Mouse (Mus musculus) neural tube, embryonic 11.5 days (tissue): Measurements from ENCODE around the gene Alpi. TPM values are rescaled to one million over a fixed set of nuclear protein-coding genes. Genes with fewer than 3 reads are reported as not detected.

Source experiments
- ATAC-seq: fragments of 200-750 bp; cut with Nextera tagmentation; 2 replicates; pipeline ENCODE4 v1.8.0; 2017; ENCODE audit warnings: moderate number of reproducible peaks, mild to moderate bottlenecking, moderate TSS enrichment, moderate library complexity; ENCODE audit not compliant: insufficient read depth, low FRiP score, low TSS enrichment
- DNase-seq: peaks from one replicate; pipeline ENCODE4 v3.0.0-alpha.2; 2015; ENCODE audit warnings: low spot score
- H3K27ac ChIP-seq: fragments of 300-500 bp; sonication (generic); 2 replicates; pipeline ENCODE4 v1.5.1; 2014; ENCODE audit warnings: low read depth, mild to moderate bottlenecking, low read length
- H3K27me3 ChIP-seq: fragments of 300-500 bp; sonication (generic); 2 replicates; pipeline ENCODE4 v1.6.1; 2014; ENCODE audit warnings: mild to moderate bottlenecking, low read length, mixed read lengths; ENCODE audit not compliant: control insufficient read depth, insufficient read depth
- H3K36me3 ChIP-seq: fragments of 300-500 bp; sonication (generic); 2 replicates; pipeline ENCODE4 v1.6.1; 2014; ENCODE audit warnings: mild to moderate bottlenecking, low read length, moderate library complexity, mixed read lengths; ENCODE audit not compliant: control insufficient read depth, insufficient read depth
- H3K4me1 ChIP-seq: fragments of 300-500 bp; sonication (generic); 2 replicates; pipeline ENCODE4 v1.6.1; 2014; ENCODE audit warnings: low read length, mixed read lengths; ENCODE audit not compliant: control insufficient read depth, insufficient read depth
- H3K4me2 ChIP-seq: fragments of 300-500 bp; sonication (generic); 2 replicates; pipeline ENCODE4 v1.6.1; 2014; ENCODE audit warnings: low read depth, mild to moderate bottlenecking, moderate library complexity
- H3K4me3 ChIP-seq: fragments of 300-500 bp; sonication (generic); 2 replicates; pipeline ENCODE4 v1.5.1; 2014; ENCODE audit warnings: low read depth, low read length
- H3K9ac ChIP-seq: fragments of 300-500 bp; sonication (generic); 2 replicates; pipeline ENCODE4 v1.6.1; 2014; ENCODE audit warnings: mild to moderate bottlenecking, low read length
- H3K9me3 ChIP-seq: fragments of 300-500 bp; sonication (generic); 2 replicates; pipeline ENCODE4 v1.6.1; 2016; ENCODE audit warnings: low read length; ENCODE audit not compliant: control insufficient read depth
- WGBS: fragments of 180-500 bp; shearing (Covaris S2); extraction: QIAGEN DNeasy Blood & Tissue Kit; methylation state at CpG from one replicate; pipeline ENCODE4 v1.1.7; 2014; 5-methylcytosine and 5-hydroxymethylcytosine counted together
- polyA plus RNA-seq: library from polyadenylated mRNA; unstranded; fragments of >200 nt; fragmentation: Nextera tagmentation; extraction: Ambion mirVana; gene quantifications from 2 replicates; pipeline ENCODE4 v1.2.1, GENCODE M21; 2014

The Alpi gene
- polyA plus RNA-seq, 1 experiment from 2014 or later: not detected

GRCm38 (mm10) chr1:87086964-87087363, 14.4 kb downstream of the Alpi start:
- Histone ChIP-seq H3K36me3 (no peaks in the 10 kb centered on the region), H3K9me3 (no peaks in the 10 kb centered on the region), H3K27ac (no peak overlapping the region), H3K27me3 (no peaks in the 10 kb centered on the region), H3K9ac (no peak overlapping the region), H3K4me1 (no peaks in the 10 kb centered on the region), H3K4me2 (no peak overlapping the region), H3K4me3 (no peak overlapping the region)
- ATAC-seq: no peak
- 70% methylated on average over 17 of the region's 17 CpGs for WGBS
- no peak for DNase-seq

GRCm38 (mm10) chr1:87086196-87086595, 15.2 kb downstream of the Alpi start:
- DNase-seq (no peak), ATAC-seq (no peak)
- no peak overlapping the region for H3K4me3 ChIP-seq
- no peak overlapping the region for H3K4me2 ChIP-seq
- H3K36me3 ChIP-seq: no peaks in the 10 kb centered on the region
- H3K9me3 ChIP-seq: no peaks in the 10 kb centered on the region
- WGBS: 79% methylated on average over 4 of the region's 4 CpGs
- no peak overlapping the region for H3K9ac ChIP-seq
- no peaks in the 10 kb centered on the region for H3K27me3 ChIP-seq
- H3K27ac ChIP-seq: no peak overlapping the region
- H3K4me1 ChIP-seq: no peaks in the 10 kb centered on the region

GRCm38 (mm10) chr1:87073776-87074175, 27.6 kb downstream of the Alpi start:
- DNase-seq (no peak), ATAC-seq (no peak)
- Histone ChIP-seq H3K27ac (no peak overlapping the region), H3K9me3 (no peaks in the 10 kb centered on the region), H3K4me1 (no peaks in the 10 kb centered on the region), H3K4me2 (no peak overlapping the region), H3K4me3 (no peak overlapping the region), H3K9ac (no peak overlapping the region), H3K36me3 (no peaks in the 10 kb centered on the region), H3K27me3 (no peaks in the 10 kb centered on the region)
- 87% methylated on average over 8 of the region's 8 CpGs for WGBS

- Histone ChIP-seq H3K4me3 (no peak overlapping the region), H3K4me2 (no peak overlapping the region), H3K36me3 (no peaks in the 10 kb centered on the region), H3K9ac (no peak overlapping the region), H3K27ac (no peak overlapping the region), H3K27me3 (no peaks in the 10 kb centered on the region), H3K4me1 (no peaks in the 10 kb centered on the region), H3K9me3 (no peaks in the 10 kb centered on the region)
- 57% methylated on average over 16 of the region's 16 CpGs for WGBS
- DNase-seq: no peak
- no peak for ATAC-seq
These were observed 30.7 kb downstream of the Alpi start for GRCm38 (mm10) chr1:87070720-87071119.

- Histone ChIP-seq H3K4me2 (no peak overlapping the region), H3K9ac (no peak overlapping the region), H3K27ac (no peak overlapping the region), H3K4me3 (no peak overlapping the region), H3K36me3 (no peaks in the 10 kb centered on the region), H3K4me1 (no peaks in the 10 kb centered on the region), H3K27me3 (no peaks in the 10 kb centered on the region), H3K9me3 (no peaks in the 10 kb centered on the region)
- ATAC-seq (no peak), DNase-seq (no peak)
These were observed 40.5 kb downstream of the Alpi start for GRCm38 (mm10) chr1:87060913-87061312.

GRCm38 (mm10) chr1:87059042-87059665, 42.3 kb downstream of the Alpi start:
- Histone ChIP-seq H3K27me3 (no peaks in the 10 kb centered on the region), H3K4me1 (no peaks in the 10 kb centered on the region), H3K27ac (no peak overlapping the region), H3K9me3 (no peaks in the 10 kb centered on the region), H3K9ac (no peak overlapping the region), H3K4me3 (no peak overlapping the region), H3K4me2 (no peak overlapping the region), H3K36me3 (no peaks in the 10 kb centered on the region)
- 86% methylated on average over 8 of the region's 8 CpGs for WGBS
- ATAC-seq (no peak), DNase-seq (no peak)

GRCm38 (mm10) chr1:87057075-87057474, 44.3 kb downstream of the Alpi start:
- DNase-seq: no peak
- H3K27ac ChIP-seq: no peak overlapping the region
- H3K9ac ChIP-seq: no peak overlapping the region
- no peak overlapping the region for H3K4me3 ChIP-seq
- H3K4me2 ChIP-seq: no peak overlapping the region
- no peaks in the 10 kb centered on the region for H3K36me3 ChIP-seq
- WGBS: 80% methylated on average over 4 of the region's 4 CpGs
- ATAC-seq: no peak
- H3K4me1 ChIP-seq: no peaks in the 10 kb centered on the region
- no peaks in the 10 kb centered on the region for H3K9me3 ChIP-seq
- H3K27me3 ChIP-seq: no peaks in the 10 kb centered on the region

- WGBS: 84% methylated on average over 4 of the region's 4 CpGs
- ATAC-seq (no peak), DNase-seq (no peak)
- H3K4me2 ChIP-seq: no peak overlapping the region
- H3K9ac ChIP-seq: no peak overlapping the region
- no peak overlapping the region for H3K27ac ChIP-seq
- H3K9me3 ChIP-seq: no peaks in the 10 kb centered on the region
- no peak overlapping the region for H3K4me3 ChIP-seq
- H3K36me3 ChIP-seq: no peaks in the 10 kb centered on the region
- H3K27me3 ChIP-seq: no peaks in the 10 kb centered on the region
- H3K4me1 ChIP-seq: no peaks in the 10 kb centered on the region
These were observed 50.0 kb downstream of the Alpi start for GRCm38 (mm10) chr1:87051369-87051768.

GRCm38 (mm10) chr1:87050700-87051099, 50.7 kb downstream of the Alpi start:
- no peak overlapping the region for H3K27ac ChIP-seq
- DNase-seq (no peak), ATAC-seq (no peak)
- no peak overlapping the region for H3K4me2 ChIP-seq
- 59% methylated on average over 1 of the region's 1 CpGs for WGBS
- no peaks in the 10 kb centered on the region for H3K9me3 ChIP-seq
- no peak overlapping the region for H3K4me3 ChIP-seq
- no peak overlapping the region for H3K9ac ChIP-seq
- H3K27me3 ChIP-seq: no peaks in the 10 kb centered on the region
- no peaks in the 10 kb centered on the region for H3K36me3 ChIP-seq
- no peaks in the 10 kb centered on the region for H3K4me1 ChIP-seq
